Mouse (Mus musculus) CH12.LX (cell line): ENCODE results near the gene C2cd2l. TPM values are rescaled to one million over a fixed set of nuclear protein-coding genes. Genes with fewer than 3 reads are reported as not detected.

Source experiments
- DNase-seq: peaks from one replicate; pipeline ENCODE4 v3.0.0-alpha.2; 2013; ENCODE audit errors: extremely low read depth
- H3K27ac ChIP-seq: 2 replicates; pipeline ENCODE4 v1.5.1; 2012; ENCODE audit warnings: low read depth, mild to moderate bottlenecking, control low read depth, moderate library complexity; ENCODE audit not compliant: insufficient read depth
- H3K27me3 ChIP-seq: replicated peaks from 2 replicates; pipeline ENCODE3; 2012; ENCODE audit warnings: inconsistent platforms
- H3K36me3 ChIP-seq, 2 experiments: replicated peaks in 1 of 2; 2 replicates each; pipeline versions ENCODE3 to v1.6.1; 2012; ENCODE audit warnings: inconsistent platforms in 1 of 2, low read length in 1 of 2, mild to moderate bottlenecking in 1 of 2, mixed read lengths in 1 of 2, moderate library complexity in 1 of 2; ENCODE audit not compliant: control insufficient read depth in 1 of 2, insufficient read depth in 1 of 2
- H3K4me1 ChIP-seq, 2 experiments: 2 replicates each; pipeline ENCODE4 v1.6.1; 2012; ENCODE audit warnings: inconsistent platforms in 1 of 2, moderate library complexity in 1 of 2; ENCODE audit not compliant: insufficient read depth in 2 of 2, control insufficient read depth in 1 of 2
- H3K4me2 ChIP-seq: 2 replicates; pipeline ENCODE4 v1.6.1; 2012; ENCODE audit warnings: low read depth, mild to moderate bottlenecking, control low read depth; ENCODE audit not compliant: poor library complexity, insufficient read depth, severe bottlenecking
- H3K4me3 ChIP-seq, 3 experiments: fragments of 150-350 bp in 1 of 3; sonication (generic) in 1 of 3; replicated peaks in 1 of 3; 2 replicates each; pipeline versions ENCODE3 to v1.5.1; 2011 to 2012; ENCODE audit warnings: low read depth in 2 of 3, low read length in 2 of 3, mild to moderate bottlenecking in 2 of 3, moderate library complexity in 2 of 3, control low read depth in 1 of 3, improper control_type of control experiment in 1 of 3, inconsistent platforms in 1 of 3, mixed read lengths in 1 of 3; ENCODE audit not compliant: poor library complexity in 1 of 3
- H3K79me2 ChIP-seq: replicated peaks from 2 replicates; pipeline ENCODE4 v1.6.1; 2012; ENCODE audit warnings: mild to moderate bottlenecking, moderate library complexity; ENCODE audit not compliant: control insufficient read depth, poor library complexity, insufficient read depth, severe bottlenecking; ENCODE audit errors: extremely low read depth
- H3K9ac ChIP-seq: 2 replicates; pipeline ENCODE4 v1.6.1; 2012; ENCODE audit warnings: low read depth, mild to moderate bottlenecking, control low read depth, moderate library complexity; ENCODE audit not compliant: insufficient read depth
- H3K9me3 ChIP-seq: replicated peaks from 2 replicates; pipeline ENCODE3; 2012; ENCODE audit warnings: low read length, inconsistent platforms, mixed read lengths
- CHD1 ChIP-seq: IDR thresholded peaks from 2 replicates; pipeline ENCODE4 v1.6.1; 2012; ENCODE audit warnings: low read depth, low read length, improper control_type of control experiment, inconsistent platforms
- CHD2 ChIP-seq: IDR thresholded peaks from 2 replicates; pipeline ENCODE4 v1.6.1; 2011; ENCODE audit warnings: low read length, improper control_type of control experiment
- E2F4 ChIP-seq: IDR thresholded peaks from 2 replicates; pipeline ENCODE4 v1.6.1; 2011; ENCODE audit warnings: low read depth, low read length, improper control_type of control experiment; ENCODE audit not compliant: insufficient replicate concordance
- GABPA ChIP-seq: IDR thresholded peaks from 2 replicates; pipeline ENCODE4 v1.6.1; 2012; ENCODE audit warnings: low read depth, low read length, improper control_type of control experiment, inconsistent platforms; ENCODE audit not compliant: insufficient replicate concordance
- HCFC1 ChIP-seq: IDR thresholded peaks from 2 replicates; pipeline ENCODE4 v1.6.1; 2012; ENCODE audit warnings: low read depth, mild to moderate bottlenecking, inconsistent platforms, low read length, improper control_type of control experiment
- MAFK ChIP-seq: IDR thresholded peaks from 2 replicates; pipeline ENCODE4 v1.6.1; 2011; ENCODE audit warnings: low read length, improper control_type of control experiment; ENCODE audit not compliant: insufficient replicate concordance
- MAX ChIP-seq: IDR thresholded peaks from 2 replicates; pipeline ENCODE4 v1.6.1; 2011; ENCODE audit warnings: low read length, improper control_type of control experiment
- MAZ ChIP-seq: IDR thresholded peaks from 2 replicates; pipeline ENCODE4 v1.6.1; 2012; ENCODE audit warnings: low read depth, mild to moderate bottlenecking, inconsistent platforms, low read length, improper control_type of control experiment, moderate library complexity
- MEF2A ChIP-seq: IDR thresholded peaks from 2 replicates; pipeline ENCODE4 v1.6.1; 2014; ENCODE audit warnings: low read depth, mild to moderate bottlenecking, inconsistent platforms, low read length, improper control_type of control experiment, borderline replicate concordance
- MXI1 ChIP-seq: IDR thresholded peaks from 2 replicates; pipeline ENCODE4 v1.6.1; 2011; ENCODE audit warnings: mild to moderate bottlenecking, low read depth, low read length, improper control_type of control experiment
- MYC ChIP-seq: IDR thresholded peaks from 2 replicates; pipeline ENCODE4 v1.6.1; 2011; ENCODE audit warnings: low read depth, mild to moderate bottlenecking, improper control_type of control experiment, low read length
- NELFE ChIP-seq: IDR thresholded peaks from 2 replicates; pipeline ENCODE4 v1.6.1; 2011; ENCODE audit warnings: low read depth, low read length, improper control_type of control experiment
- NRF1 ChIP-seq: IDR thresholded peaks from 2 replicates; pipeline ENCODE4 v1.6.1; 2014; ENCODE audit warnings: low read depth, mild to moderate bottlenecking, inconsistent platforms, low read length, improper control_type of control experiment, moderate library complexity
- POLR2A ChIP-seq: IDR thresholded peaks from 2 replicates; pipeline ENCODE4 v1.6.1; 2011; ENCODE audit warnings: low read depth, mild to moderate bottlenecking, improper control_type of control experiment, low read length
- POLR2AphosphoS2 ChIP-seq: IDR thresholded peaks from 2 replicates; pipeline ENCODE4 v1.6.1; 2011; ENCODE audit warnings: low read depth, low read length, improper control_type of control experiment
- RCOR1 ChIP-seq: conservative IDR thresholded peaks from 2 replicates; pipeline ENCODE4 v1.6.1; 2012; ENCODE audit warnings: low read depth, mild to moderate bottlenecking, inconsistent platforms, low read length, improper control_type of control experiment
- SIN3A ChIP-seq: IDR thresholded peaks from 2 replicates; pipeline ENCODE4 v1.6.1; 2012; ENCODE audit warnings: low read length, improper control_type of control experiment, inconsistent platforms
- TBP ChIP-seq: conservative IDR thresholded peaks from 2 replicates; pipeline ENCODE4 v1.6.1; 2011; ENCODE audit warnings: low read depth, low read length, improper control_type of control experiment
- TCF12 ChIP-seq: IDR thresholded peaks from 2 replicates; pipeline ENCODE4 v1.6.1; 2014; ENCODE audit warnings: low read depth, mild to moderate bottlenecking, inconsistent platforms, low read length, improper control_type of control experiment
- UBTF ChIP-seq: IDR thresholded peaks from 2 replicates; pipeline ENCODE4 v1.6.1; 2012; ENCODE audit warnings: low read depth, mild to moderate bottlenecking, inconsistent platforms, low read length, improper control_type of control experiment, moderate library complexity
- ZKSCAN1 ChIP-seq: IDR thresholded peaks from 2 replicates; pipeline ENCODE4 v1.6.1; 2012; ENCODE audit warnings: low read depth, inconsistent platforms, low read length, improper control_type of control experiment, borderline replicate concordance
- ZNF384 ChIP-seq: IDR thresholded peaks from 2 replicates; pipeline ENCODE4 v1.6.1; 2012; ENCODE audit warnings: low read depth, low read length, improper control_type of control experiment, inconsistent platforms
- dilution Hi-C: fragments of 300-500 bp; cut with MboI; formaldehyde crosslinking; loops from 2 replicates; pipeline ENCODE4 v1.14.3; 2020; ENCODE audit warnings: low sequenced_read_pairs; ENCODE audit not compliant: extremely low pct_unique_long_range_greater_than_20kb, extremely low pct_ligation_motif_present
- in situ Hi-C: fragments of 300-500 bp; cut with MboI; formaldehyde crosslinking; loops from 3 replicates; pipeline ENCODE4 v1.14.3; 2019; ENCODE audit warnings: low sequenced_read_pairs, low pct_ligation_motif_present, low pct_unique_long_range_greater_than_20kb, mixed read lengths
- polyA plus RNA-seq: library from polyadenylated mRNA; unstranded; fragments of >175 nt; gene quantifications from 2 replicates; pipeline ENCODE4 v1.2.1, GENCODE M21; 2012; ENCODE audit warnings: low read depth; ENCODE audit not compliant: insufficient read length
- total RNA-seq, 2 experiments: library from RNA; depleted of rRNA; stranded (reverse); fragments of 300-350 nt in 1 of 2; fragments of >200 nt in 1 of 2; gene quantifications; 2 replicates each; pipeline ENCODE4 v1.2.3; 2012 to 2014

C2cd2l gene
- total and polyA plus RNA-seq, 3 experiments: 2.9 to 7.3 (median 7.2) TPM

DNA sequence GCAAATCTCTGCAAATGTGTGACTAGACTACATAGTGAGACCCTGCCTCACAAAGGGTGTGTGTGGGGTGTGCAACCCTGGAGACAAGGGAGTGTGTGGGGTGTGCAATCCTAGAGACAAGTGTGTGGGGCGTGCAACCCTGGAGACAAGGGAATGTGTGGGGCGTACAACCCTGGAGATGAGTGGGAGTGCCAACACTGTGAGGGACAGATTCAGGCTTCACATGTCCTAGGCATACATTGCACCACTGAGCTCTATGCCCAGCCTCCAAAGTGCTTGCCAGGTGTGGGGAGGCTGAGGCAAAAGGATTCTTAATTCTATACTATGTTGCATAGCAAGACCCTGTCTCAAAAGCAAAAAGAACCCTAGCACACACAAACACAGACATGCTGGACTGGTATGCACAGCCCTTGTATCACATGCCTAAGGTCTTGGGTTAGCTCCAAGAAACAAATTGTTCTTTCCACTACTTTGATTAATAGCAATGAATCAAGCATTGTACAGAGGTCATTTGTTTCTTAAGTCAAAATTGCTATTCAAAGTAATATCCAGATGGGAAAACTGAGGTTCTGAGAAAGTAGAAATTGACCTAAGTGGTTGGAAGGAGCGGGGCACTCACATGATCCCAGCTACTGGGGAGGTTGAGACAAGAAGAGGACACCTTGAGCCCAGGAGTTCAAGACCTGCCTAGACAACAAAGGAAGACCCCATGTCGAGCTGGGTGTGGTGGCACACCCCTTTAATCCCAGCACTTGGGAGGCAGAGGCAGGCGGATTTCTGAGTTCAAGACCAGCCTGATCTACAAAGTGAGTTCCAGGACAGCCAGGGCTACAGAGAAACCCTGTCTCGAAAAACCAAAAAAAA is 25.7 kb upstream of the C2cd2l start:
- H3K4me3 ChIP-seq: no peak overlapping the region
- H3K36me3 ChIP-seq: peaks cover 43 to 64% of the 10 kb centered on the region in 2 experiments
- H3K9me3 ChIP-seq: peaks cover 3% of the 10 kb centered on the region
- dilution Hi-C loops: no loop called here
- no peak for TF ChIP-seq SIN3A
- TF ChIP-seq UBTF: no peak
- TF ChIP-seq MEF2A: no peak
- no peak for TF ChIP-seq MAX
- TF ChIP-seq MAFK: no peak
- TF ChIP-seq, all 38 proteins: peak for 0
- H3K4me1 ChIP-seq: peaks cover 4 to 32% of the 10 kb centered on the region in 2 experiments; a peak in 2 of 4 replicates
- H3K4me2 ChIP-seq: no peak overlapping the region
- no peak for DNase-seq
- H3K9ac ChIP-seq: no peak overlapping the region
- H3K27me3 ChIP-seq: no peaks in the 10 kb centered on the region
- peaks cover 5% of the 10 kb centered on the region for H3K79me2 ChIP-seq
- in situ Hi-C loops: no loop called here
- H3K27ac ChIP-seq: no peak overlapping the region

DNA sequence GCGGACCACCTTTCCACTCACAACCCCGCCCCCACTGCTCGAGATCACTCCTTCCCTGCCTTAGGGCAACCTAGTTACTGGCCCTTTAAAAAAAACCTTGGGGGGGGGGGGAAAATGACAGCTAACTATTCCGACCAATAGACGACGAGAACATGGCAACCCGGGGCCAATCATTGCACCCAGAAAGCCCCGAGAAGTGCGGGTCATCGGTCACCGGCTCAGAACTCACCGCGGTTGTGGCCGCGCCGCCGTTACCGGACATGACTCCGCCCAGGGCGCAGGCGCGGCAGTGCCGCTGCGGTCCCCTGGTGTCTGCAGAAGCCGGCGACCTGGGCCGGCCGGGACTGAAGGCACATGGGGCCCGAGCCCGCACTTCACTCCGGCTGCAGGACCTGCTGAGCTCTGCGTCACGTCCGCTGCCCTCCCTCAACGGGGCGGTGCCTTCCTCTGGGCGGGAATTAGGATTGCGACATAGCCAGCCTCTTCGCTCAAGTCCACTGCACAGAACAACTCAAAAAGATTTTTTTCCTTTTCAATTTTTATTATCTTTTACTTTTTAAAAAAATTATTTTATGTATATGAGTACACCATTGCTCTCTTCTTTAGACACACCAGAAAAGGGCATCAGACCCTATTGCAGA is 23.8 kb upstream of the C2cd2l start, which contains the start of gene Hmbs:
TSS of gene Hmbs (minus strand) at position 448 of the 641 bp plus-strand sequence.
- Histone ChIP-seq H3K36me3 (peaks cover 41 to 66% of the 10 kb centered on the region in 2 experiments), H3K9ac (peak within 1 kb of the TSS; percentile 64), H3K79me2 (peaks cover 5% of the 10 kb centered on the region), H3K27ac (peak within 1 kb of the TSS; percentile 77), H3K27me3 (no peaks in the 10 kb centered on the region), H3K4me2 (peak within 1 kb of the TSS; percentile 88), H3K4me1 (peaks cover 4 to 32% of the 10 kb centered on the region in 2 experiments; a peak in 2 of 4 replicates), H3K9me3 (peaks cover 5% of the 10 kb centered on the region), H3K4me3 (peak within 1 kb of the TSS; percentile 68 to 75 (median 70))
- DNase-seq: peak; percentile 93
- in situ Hi-C loops (loop anchor here (5.0 kb wide), 2 partner anchors 52 to 53 kb away; partner anchors contain the start of gene Slc37a4), dilution Hi-C loops (no loop called here)
- TF ChIP-seq RCOR1 (no peak), CHD1 (no peak), MAX (no peak), HCFC1 (peak; percentile 72), SIN3A (peak; percentile 91; the same call in 1 of the 2 replicates), POLR2A (peak; percentile 88), TCF12 (peak; percentile 45; the same call in 1 of the 2 replicates), UBTF (no peak), ZNF384 (peak; percentile 82), NELFE (peak; percentile 78), MYC (peak; percentile 60; the same call in 1 of the 2 replicates), CHD2 (peak; percentile 90), ZKSCAN1 (no peak), POLR2AphosphoS2 (no peak), MXI1 (peak; percentile 55; the same call in 1 of the 2 replicates), E2F4 (peak; percentile 93; the same call in 1 of the 2 replicates), NRF1 (peak; percentile 76), MAZ (peak; percentile 98), GABPA (no peak), TBP (peak; percentile 54; the same call in 1 of the 2 replicates)
